Mouse (Mus musculus): Measurements from ENCODE around the gene Aqp2.

The Aqp2 gene

GRCm38 (mm10) chr15:99631618-99632017 is 52.8 kb downstream of the Aqp2 start:
- DNase-seq: no peak
